Mouse (Mus musculus) megakaryocyte progenitor cell, adult 5-6 weeks (primary cell): ENCODE data around the gene Pithd1. TPM values are rescaled to one million over a fixed set of nuclear protein-coding genes. Genes with fewer than 3 reads are reported as not detected.
A peak's percentile ranks its signal among the peaks of the same experiment; 100 is the strongest.

Experiments
- ATAC-seq: replicated peaks from 2 replicates; pipeline ENCODE4 v1.8.0; 2016; ENCODE audit warnings: mild to moderate bottlenecking, moderate TSS enrichment, inconsistent platforms; ENCODE audit not compliant: poor library complexity
- total RNA-seq, 2 experiments: library from RNA; stranded (forward) in 1 of 2; stranded (reverse) in 1 of 2; fragments of 157-497, 149-512 nt in 1 of 2; fragments of 200-1000 nt in 1 of 2; gene quantifications; 2 replicates each; pipeline versions ENCODE4 v1.2.3 to v1.2.4; 2015 to 2017

The Pithd1 gene
- total RNA-seq, 2 experiments from 2014 or later: 22.7 to 31.5 TPM

GRCm38 (mm10) chr4:135963457-135964193 lies 23.4 kb downstream of the Pithd1 start, which contains the start of gene Gale:
Gene Gale (plus strand): TSS chr4:135963727.
- ATAC-seq: peak; percentile 85

GRCm38 (mm10) chr4:135962946-135963345 lies 24.1 kb downstream of the Pithd1 start:
- no peak for ATAC-seq

DNA sequence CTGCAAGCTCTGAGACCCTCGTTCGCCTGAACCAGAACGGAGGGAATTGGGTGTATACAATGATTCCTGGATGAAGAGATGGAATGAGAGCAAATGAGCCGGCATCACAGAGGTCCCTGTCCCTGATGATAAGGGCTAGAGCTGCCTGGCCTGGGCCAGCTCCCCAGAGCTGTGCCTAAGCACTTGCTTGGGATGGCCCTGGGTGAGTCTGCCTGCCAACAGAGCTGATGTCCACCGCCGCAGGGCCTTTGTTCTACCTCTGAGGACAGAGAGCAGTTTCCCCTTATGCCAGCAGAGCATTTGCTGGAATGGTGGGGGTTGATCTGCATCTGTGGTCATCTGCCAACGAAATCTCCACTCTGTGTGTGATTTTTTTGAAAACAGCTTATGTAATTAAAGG lies 24.9 kb downstream of the Pithd1 start:
- no peak for ATAC-seq

GRCm38 (mm10) chr4:135961709-135962108 lies 25.4 kb downstream of the Pithd1 start:
- no peak for ATAC-seq

GRCm38 (mm10) chr4:135960717-135961116 lies 26.3 kb downstream of the Pithd1 start:
- ATAC-seq: peak; percentile 59

DNA sequence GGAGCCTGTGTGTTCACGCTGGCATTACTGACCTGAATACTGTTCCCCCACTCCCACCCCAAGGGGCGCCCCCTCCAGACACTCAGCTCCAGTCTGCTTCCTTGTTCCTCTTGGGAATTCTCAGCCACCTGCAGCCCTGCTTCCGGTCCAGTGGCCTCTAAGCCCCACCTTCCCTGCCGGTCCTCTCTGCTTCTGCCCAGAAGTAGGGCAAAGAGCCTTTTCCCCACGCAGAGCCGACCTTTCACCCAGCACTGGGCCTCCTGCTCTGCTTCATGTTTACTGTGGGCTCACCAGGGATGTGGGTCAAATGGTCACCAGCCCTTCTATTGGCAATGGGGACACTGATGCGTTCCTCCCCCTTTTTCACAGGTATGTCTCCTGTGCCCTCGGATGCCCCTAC lies 28.7 kb downstream of the Pithd1 start:
- ATAC-seq: no peak

DNA sequence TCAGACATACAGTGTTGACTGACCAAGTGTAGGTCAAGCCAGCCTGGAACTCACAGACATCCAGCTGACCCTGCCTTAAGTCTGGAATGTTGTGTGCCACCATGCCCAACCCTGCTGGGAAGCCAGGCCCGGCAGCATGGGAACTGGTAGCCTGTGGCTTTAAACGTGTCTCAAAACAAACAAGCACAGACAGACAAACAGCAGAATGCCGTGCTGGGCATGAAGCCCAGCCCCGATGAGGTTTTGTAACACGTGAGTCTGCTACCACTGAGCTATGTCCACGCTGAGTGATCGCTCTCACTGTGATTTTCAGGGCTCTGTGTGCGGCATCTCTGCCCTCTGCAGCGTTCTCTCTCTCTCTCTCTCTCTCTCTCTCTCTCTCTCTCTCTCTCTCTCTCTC lies 31.2 kb downstream of the Pithd1 start:
- no peak for ATAC-seq

- ATAC-seq: peak; percentile 95
These were observed 32.8 kb downstream of the Pithd1 start for GRCm38 (mm10) chr4:135954241-135954640.

DNA sequence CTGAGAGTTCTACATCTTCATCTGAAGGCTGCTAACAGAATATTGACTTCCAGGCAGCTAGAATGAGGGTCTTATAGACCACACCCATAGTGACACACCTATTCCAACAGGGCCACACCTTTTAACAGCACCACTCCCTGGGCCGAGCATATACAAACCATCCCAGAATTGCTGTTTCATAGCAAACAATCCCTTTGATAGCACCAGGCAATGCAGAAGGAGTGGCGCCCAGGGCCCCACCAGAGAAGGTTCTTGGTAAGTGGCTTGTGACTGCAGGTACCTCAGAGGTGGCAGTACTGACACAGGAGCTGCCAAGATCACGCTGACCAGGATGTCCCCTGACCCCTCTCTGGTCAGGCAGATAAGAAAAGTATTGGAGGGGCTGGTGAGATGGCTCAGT lies 33.9 kb downstream of the Pithd1 start:
- ATAC-seq: no peak

DNA sequence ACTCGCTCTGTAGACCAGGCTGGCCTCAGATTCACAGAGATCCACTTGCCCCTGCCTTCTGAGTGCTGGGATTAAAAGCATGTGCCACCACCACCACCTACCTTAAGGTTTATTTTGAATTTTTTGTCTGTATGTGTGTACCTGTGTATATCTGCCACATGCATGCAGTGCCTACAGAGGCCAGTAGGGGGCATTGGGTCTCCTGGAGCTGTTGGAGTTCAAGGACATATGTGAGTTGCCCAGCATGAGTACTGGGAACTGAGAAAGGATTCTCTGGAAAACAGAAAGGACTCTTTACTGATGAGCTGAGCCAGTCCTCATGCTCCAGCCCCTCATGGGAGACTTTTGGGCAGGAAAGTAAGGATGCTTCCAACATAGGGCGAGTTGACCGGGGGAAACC lies 35.6 kb downstream of the Pithd1 start:
- ATAC-seq: no peak

- no peak for ATAC-seq
These were observed 36.7 kb downstream of the Pithd1 start for GRCm38 (mm10) chr4:135950365-135950764.

- no peak for ATAC-seq
These were observed 37.2 kb downstream of the Pithd1 start for GRCm38 (mm10) chr4:135949911-135950310.

DNA sequence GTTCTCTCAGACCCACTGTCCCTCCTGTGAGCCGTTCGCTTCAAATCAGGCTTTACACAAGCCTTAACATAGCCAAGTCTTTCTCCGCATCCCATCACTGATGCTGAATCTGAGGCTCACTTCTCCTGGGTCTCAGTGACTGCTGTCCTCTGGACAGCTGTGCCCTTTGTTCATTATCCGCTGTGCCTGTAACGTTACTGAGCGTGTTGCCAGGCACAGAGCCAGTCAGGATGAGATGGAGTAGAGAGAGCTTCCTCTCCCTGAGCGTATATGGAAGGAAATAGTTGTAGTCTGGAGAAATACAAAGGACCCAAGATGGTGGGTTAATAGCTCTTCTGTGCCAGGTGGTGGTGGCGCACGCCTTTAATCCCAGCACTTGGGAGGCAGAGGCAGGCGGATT lies 37.6 kb downstream of the Pithd1 start:
- ATAC-seq: no peak

DNA sequence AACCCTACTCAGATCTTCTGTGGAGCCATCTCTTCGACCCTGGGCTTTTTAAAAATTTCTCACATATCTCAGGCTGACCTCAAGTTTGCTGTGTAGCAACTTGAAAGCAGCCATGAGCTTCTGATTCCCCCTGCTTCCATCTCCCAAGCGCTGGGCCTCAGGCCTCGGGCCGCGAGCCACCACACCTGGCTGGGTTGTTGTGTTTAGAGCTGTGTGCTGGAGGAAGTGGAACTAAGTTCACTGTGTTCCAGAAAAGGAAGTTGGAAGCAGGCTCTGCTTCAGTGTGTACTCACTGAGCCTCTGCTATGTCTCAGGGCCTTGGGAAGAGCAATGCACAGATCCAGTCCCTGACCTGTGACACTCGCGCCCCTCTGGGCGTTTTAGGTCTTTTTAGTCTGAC lies 38.9 kb downstream of the Pithd1 start:
- no peak for ATAC-seq

- no peak for ATAC-seq
These were observed 40.3 kb downstream of the Pithd1 start for GRCm38 (mm10) chr4:135946659-135947301.

GRCm38 (mm10) chr4:135946278-135946658 lies 40.8 kb downstream of the Pithd1 start, which contains the start of gene Hmgcl:
Gene Hmgcl (plus strand): TSS chr4:135946448.
- ATAC-seq: peak; percentile 95

GRCm38 (mm10) chr4:135945706-135946105 lies 41.4 kb downstream of the Pithd1 start:
- ATAC-seq: peak; percentile 63

DNA sequence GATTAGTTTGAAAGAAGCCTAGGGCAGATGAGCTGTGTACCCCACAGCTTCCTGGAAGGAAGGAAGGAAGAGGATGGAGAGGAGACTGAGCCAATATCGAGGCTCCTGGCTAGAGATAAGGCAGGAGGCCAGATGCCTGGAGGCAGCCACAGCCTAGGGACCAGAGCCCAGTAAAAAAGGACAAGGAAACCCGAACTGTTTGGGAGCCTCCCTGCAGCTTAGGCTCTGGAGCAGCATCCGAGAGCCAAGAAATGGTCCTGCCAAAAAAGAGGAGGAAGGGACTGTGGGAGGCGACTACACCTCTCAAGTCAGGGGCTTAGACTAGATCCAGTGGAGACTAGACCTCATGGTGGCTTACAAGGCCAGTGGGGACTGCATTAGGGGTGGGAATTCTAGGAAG lies 43.7 kb downstream of the Pithd1 start:
- no peak for ATAC-seq

GRCm38 (mm10) chr4:135942193-135942592 lies 44.9 kb downstream of the Pithd1 start:
- ATAC-seq: no peak

DNA sequence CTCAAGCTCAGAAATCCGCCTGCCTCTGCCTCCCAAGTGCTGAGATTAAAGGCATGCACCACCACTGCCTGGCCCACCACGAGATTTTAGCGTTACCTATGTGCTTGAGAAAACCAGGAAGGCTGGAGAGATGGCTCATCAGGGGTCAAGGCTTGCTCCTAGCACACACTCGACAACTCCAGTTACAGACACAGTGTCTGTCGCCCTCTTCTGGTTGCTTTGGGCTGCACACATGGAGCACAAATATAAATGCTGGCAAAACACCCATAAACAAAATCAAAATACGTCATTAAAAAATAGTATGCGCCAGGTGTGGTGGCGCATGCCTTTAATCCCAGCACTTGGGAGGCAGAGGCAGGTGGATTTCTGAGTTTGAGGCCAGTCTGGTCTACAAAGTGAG lies 46.0 kb downstream of the Pithd1 start:
- ATAC-seq: 0 out of 2 replicates have a peak, but pooled peaks have one; percentile 40

DNA sequence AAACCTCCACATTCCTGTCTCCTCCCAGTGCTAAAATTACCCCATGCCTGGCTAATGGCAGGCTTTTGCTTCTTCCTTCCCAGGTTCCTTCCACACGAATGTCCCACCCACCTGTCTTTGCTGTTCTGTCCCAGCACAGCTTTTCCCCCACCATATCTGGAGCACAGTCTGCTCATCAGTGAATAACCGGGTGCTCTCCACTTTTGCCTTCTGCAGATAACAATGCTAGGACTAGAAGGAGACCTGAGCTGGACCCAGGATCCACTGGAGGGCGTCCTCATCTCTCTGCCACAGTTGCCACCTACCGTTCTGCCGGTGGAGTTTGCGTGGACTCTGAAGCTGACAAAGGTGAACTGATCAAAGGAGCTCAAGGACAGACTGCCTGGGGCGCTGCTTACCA lies 48.2 kb downstream of the Pithd1 start:
- peak; percentile 49; the same call in 1 of the 2 replicates for ATAC-seq

- ATAC-seq: peak; percentile 43; the same call in 1 of the 2 replicates
These were observed 51.6 kb downstream of the Pithd1 start for GRCm38 (mm10) chr4:135935502-135935901.
